Mouse (Mus musculus) ES-E14 (cell line): ENCODE data around the gene Nat9.

Experiments used
- CHD2 ChIP-seq: IDR thresholded peaks from 2 replicates; pipeline ENCODE4 v1.6.1; 2014; ENCODE audit warnings: mild to moderate bottlenecking, low read depth, low read length, inconsistent platforms
- ZNF384 ChIP-seq: IDR thresholded peaks from 2 replicates; pipeline ENCODE4 v1.6.1; 2012; ENCODE audit warnings: low read depth, low read length, inconsistent platforms

DNA sequence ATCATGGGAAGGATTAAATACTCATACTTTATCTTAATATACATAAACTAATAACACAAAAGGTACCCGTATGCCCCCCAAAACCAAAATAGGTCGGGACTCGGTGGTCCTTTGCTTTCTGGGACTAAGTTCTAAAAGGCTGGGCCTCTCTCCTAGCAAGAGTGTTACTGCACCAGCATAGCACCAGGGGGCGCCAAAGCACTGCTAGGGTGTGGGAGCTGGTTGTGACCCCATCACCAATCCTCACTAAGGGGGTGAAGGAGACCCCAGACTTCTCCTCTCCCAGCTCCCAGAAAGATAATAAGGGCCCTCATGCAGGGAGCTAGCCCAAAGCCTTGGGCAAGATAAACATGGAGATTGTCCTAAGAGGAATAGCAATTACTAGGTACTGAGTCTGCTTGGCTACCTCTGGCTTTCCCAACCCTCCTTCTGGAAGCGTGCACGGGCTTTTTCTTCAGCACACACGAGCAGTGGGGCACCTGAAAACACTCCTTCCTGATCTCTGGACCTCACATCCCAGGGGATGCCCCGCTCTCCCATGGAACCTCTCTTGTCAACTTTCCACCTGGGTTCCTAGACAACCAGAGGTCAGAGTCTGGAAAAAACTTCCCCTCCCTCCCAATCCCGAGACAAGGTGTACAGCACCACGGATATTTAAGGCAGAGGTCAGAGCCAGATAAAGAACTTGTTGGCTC is 26.6 kb downstream of the Nat9 start:
- TF ChIP-seq CHD2 (no peak), ZNF384 (no peak)
